Mouse (Mus musculus): Measurements from ENCODE around the gene Timm10. TPM values are rescaled to one million over a fixed set of nuclear protein-coding genes. Genes with fewer than 3 reads are reported as not detected.

Timm10 gene
- polyA plus RNA-seq, 1 experiment = 28.5 TPM

DNA sequence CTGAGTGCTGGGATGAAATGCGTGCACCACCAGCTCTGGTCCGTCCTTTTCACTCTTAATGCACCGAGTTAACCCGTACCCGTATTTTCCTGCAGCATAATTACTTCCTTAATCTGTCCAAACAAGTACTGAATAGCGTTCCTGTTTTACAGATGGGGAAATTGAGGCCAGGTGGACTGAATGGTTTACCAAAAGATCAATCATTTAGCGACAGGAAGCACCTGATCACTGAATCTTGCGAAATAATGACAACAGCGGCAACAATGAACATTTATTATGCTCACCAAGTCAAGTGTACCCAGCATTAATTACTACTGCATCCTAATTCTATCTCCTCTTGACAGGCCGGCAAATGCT is 11.8 kb downstream of the Timm10 start, which contains the start of gene Slc43a1:
TSS of gene Slc43a1 (plus strand) at position 258 of the 357 bp plus-strand sequence.
- peaks cover 16% of the 10 kb centered on the region for H3K4me1 ChIP-seq (ENCODE audit: control insufficient read depth, insufficient read depth, low read length)

DNA sequence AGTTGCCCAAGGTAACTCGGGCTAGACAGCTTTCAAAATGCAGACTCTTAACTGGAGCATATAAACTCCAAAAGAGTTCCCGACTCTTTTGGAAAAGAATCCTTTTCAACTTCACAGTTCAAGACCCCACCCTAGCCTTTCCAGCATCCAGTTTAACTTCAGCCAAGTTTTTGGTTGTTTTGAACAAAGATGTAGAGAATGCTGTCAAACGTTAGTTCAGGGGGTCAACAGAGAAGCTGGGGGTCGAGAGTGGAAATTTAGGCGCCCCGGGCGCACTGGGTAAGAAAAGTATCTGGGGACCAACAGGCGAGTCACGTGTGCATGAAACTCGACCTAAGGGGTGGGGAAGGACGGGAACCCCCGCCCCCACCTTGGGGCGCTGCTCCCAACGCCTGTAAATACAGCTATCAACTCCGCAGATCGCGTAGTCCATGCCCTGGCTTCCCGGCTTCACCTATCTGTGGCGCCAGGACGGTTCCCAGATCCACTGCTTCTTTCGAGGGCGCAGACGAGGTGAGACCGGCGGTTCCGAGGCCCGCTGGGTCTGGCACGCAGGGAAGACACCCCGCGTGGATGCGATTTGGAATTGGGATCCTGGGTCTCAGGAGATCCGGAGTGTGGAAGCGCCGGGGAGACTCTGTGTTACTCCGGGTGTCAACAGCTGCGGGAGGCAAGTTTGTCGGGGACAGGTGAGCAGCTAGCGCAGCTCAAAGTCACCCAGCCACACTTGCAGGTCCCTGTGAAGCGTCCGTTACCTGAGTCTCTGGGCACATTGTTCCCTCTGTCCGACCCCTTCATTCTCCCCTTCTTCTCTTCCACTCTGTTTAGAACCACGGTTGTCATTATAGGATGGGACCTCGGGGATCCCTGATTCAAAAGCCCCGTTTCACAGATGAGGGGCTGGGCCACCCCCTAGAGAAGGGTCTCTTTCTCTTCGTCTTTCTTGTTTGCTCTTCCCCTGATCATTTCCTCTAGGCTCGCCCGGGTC is 12.5 kb downstream of the Timm10 start:
- no peak overlapping the region for H3K27ac ChIP-seq (ENCODE audit: control insufficient read depth, insufficient read depth, low read depth, low read length)
- peaks cover 16% of the 10 kb centered on the region for H3K4me1 ChIP-seq (ENCODE audit: control insufficient read depth, insufficient read depth, low read length)
- no peaks in the 10 kb centered on the region for H3K27me3 ChIP-seq (ENCODE audit: control insufficient read depth, insufficient read depth, low read length)
- no peaks in the 10 kb centered on the region for H3K36me3 ChIP-seq (ENCODE audit: control insufficient read depth, insufficient read depth, low read length)
- TF ChIP-seq CTCF (IDR thresholded peaks at IDR 0.05; ENCODE audit: control insufficient read depth, insufficient read depth, insufficient replicate concordance, low read depth, low read length) (no peak), POLR2A (IDR thresholded peaks at IDR 0.05; ENCODE audit: control insufficient read depth, low read depth, low read length) (no peak)
- H3K4me3 ChIP-seq (ENCODE audit: control insufficient read depth, low read depth, low read length) = peak overlapping the region; percentile 76

More for the DNA sequence above, 11.8 kb downstream of the Timm10 start, which contains the start of gene Slc43a1:
- Histone ChIP-seq H3K4me3 (ENCODE audit: control insufficient read depth, low read depth, low read length) (peak within 1 kb of the TSS; percentile 33), H3K27me3 (ENCODE audit: control insufficient read depth, insufficient read depth, low read length) (no peaks in the 10 kb centered on the region), H3K36me3 (ENCODE audit: control insufficient read depth, insufficient read depth, low read length) (no peaks in the 10 kb centered on the region), H3K27ac (ENCODE audit: control insufficient read depth, insufficient read depth, low read depth, low read length) (no peak within 1 kb of the TSS)
- TF ChIP-seq CTCF (IDR thresholded peaks at IDR 0.05; ENCODE audit: control insufficient read depth, insufficient read depth, insufficient replicate concordance, low read depth, low read length) (no peak), POLR2A (IDR thresholded peaks at IDR 0.05; ENCODE audit: control insufficient read depth, low read depth, low read length) (no peak)

DNA sequence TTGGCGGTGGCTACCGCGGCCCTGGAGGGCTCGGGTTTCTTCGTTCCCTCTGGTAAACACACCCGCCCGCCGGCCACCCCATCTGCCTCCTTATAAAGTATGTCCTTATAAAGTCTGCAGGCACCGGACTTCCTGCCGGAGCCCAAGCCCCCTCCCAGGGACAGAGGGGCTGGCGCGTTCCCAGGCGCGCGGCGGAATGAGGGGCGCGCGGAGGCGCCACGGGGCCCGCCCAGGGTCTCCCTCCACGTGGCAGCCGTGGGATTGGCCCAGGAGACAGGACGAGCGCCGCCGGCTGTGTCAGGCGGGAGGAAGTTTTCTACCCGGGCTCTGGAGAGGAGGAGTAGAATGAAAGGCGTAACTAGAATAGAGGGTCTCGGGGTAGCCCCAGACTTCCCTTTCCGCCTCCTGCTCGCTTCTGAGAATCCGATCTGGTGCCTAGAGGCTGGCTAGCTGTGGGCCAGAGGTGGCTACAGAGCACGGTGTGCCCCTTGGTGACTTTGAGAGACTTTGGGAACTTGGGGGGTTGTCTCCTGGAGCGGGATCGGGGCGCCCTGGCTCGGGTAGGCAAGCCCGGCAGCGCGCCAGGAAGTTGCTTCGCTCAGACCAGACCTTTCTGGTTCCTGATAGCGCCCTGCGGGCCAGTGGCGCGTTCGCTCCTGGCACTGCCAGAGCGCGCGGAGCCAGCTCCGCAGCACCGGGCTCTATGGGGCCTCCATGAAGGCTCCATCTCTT is 13.4 kb downstream of the Timm10 start:
- H3K27ac ChIP-seq (ENCODE audit: control insufficient read depth, insufficient read depth, low read depth, low read length) = no peak overlapping the region
- H3K4me3 ChIP-seq (ENCODE audit: control insufficient read depth, low read depth, low read length) = peak overlapping the region; percentile 76

DNA sequence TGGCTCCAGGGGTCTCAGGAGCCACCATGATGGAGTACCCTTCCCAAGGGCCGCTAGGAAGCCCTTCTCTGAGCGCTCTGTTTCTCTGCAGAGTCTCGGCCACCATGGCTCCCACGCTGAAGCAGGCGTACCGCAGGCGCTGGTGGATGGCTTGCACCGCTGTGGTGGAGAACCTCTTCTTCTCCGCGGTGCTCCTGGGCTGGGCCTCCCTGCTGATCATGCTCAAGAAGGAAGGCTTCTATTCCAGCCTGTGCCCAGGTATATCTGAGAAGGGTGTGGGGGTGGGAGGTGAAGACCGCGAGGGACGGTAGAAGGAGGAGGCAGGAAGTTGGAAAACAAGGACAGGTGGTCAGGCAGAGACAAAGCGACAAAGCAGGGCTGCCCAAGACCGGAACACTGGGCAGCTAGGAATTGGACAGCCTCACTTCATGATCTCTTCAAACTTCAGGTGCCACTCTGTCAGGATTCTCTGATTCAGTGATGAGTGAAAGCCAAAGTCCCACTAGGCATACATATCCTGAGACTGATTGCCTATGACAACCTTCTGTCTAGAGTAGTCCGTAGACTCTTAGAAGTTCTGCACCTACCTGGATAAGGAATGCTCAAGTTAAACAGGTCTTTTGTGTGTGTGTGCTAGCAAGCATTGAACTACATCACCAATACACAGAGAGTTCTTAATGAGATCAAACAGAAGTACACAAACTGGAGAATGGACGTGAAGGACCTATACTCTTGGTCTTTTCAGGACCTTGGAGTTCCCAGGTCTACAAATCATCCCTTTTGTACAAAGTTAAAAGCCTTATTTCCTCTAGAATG is 14.2 kb downstream of the Timm10 start:
- Histone ChIP-seq H3K27me3 (ENCODE audit: control insufficient read depth, insufficient read depth, low read length) (no peaks in the 10 kb centered on the region), H3K36me3 (ENCODE audit: control insufficient read depth, insufficient read depth, low read length) (no peaks in the 10 kb centered on the region), H3K4me1 (ENCODE audit: control insufficient read depth, insufficient read depth, low read length) (peaks cover 16% of the 10 kb centered on the region), H3K4me3 (ENCODE audit: control insufficient read depth, low read depth, low read length) (peak overlapping the region; percentile 76), H3K27ac (ENCODE audit: control insufficient read depth, insufficient read depth, low read depth, low read length) (no peak overlapping the region)
- TF ChIP-seq POLR2A (IDR thresholded peaks at IDR 0.05; ENCODE audit: control insufficient read depth, low read depth, low read length) (no peak), CTCF (IDR thresholded peaks at IDR 0.05; ENCODE audit: control insufficient read depth, insufficient read depth, insufficient replicate concordance, low read depth, low read length) (no peak)

More for the DNA sequence above, 13.4 kb downstream of the Timm10 start:
- Histone ChIP-seq H3K36me3 (ENCODE audit: control insufficient read depth, insufficient read depth, low read length) (no peaks in the 10 kb centered on the region), H3K27me3 (ENCODE audit: control insufficient read depth, insufficient read depth, low read length) (no peaks in the 10 kb centered on the region), H3K4me1 (ENCODE audit: control insufficient read depth, insufficient read depth, low read length) (peaks cover 16% of the 10 kb centered on the region)
- TF ChIP-seq CTCF (IDR thresholded peaks at IDR 0.05; ENCODE audit: control insufficient read depth, insufficient read depth, insufficient replicate concordance, low read depth, low read length) (no peak), POLR2A (IDR thresholded peaks at IDR 0.05; ENCODE audit: control insufficient read depth, low read depth, low read length) (no peak)

DNA sequence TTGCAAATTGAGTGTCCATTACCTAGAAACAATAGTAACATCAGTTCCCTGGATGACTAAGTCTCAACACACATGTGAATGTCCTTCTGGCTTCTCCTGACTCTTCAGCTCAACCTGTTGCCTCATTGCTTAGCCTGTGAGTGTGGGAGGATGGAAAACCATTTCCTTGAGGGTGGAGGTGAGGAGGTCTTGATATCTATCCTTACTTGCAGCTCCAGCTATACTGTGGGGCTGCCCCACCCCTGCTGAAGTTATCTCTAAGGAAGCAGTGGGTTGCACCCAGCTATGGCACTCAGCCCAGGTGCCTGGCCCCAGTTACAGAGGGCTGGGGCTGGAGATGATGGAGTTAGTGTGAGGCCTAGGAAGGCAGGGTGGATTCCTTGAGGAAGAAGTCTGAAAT is 15.1 kb downstream of the Timm10 start:
- Histone ChIP-seq H3K36me3 (ENCODE audit: control insufficient read depth, insufficient read depth, low read length) (no peaks in the 10 kb centered on the region), H3K4me1 (ENCODE audit: control insufficient read depth, insufficient read depth, low read length) (peaks cover 16% of the 10 kb centered on the region), H3K4me3 (ENCODE audit: control insufficient read depth, low read depth, low read length) (no peak overlapping the region), H3K27ac (ENCODE audit: control insufficient read depth, insufficient read depth, low read depth, low read length) (no peak overlapping the region), H3K27me3 (ENCODE audit: control insufficient read depth, insufficient read depth, low read length) (no peaks in the 10 kb centered on the region)
- TF ChIP-seq POLR2A (IDR thresholded peaks at IDR 0.05; ENCODE audit: control insufficient read depth, low read depth, low read length) (no peak), CTCF (IDR thresholded peaks at IDR 0.05; ENCODE audit: control insufficient read depth, insufficient read depth, insufficient replicate concordance, low read depth, low read length) (no peak)

DNA sequence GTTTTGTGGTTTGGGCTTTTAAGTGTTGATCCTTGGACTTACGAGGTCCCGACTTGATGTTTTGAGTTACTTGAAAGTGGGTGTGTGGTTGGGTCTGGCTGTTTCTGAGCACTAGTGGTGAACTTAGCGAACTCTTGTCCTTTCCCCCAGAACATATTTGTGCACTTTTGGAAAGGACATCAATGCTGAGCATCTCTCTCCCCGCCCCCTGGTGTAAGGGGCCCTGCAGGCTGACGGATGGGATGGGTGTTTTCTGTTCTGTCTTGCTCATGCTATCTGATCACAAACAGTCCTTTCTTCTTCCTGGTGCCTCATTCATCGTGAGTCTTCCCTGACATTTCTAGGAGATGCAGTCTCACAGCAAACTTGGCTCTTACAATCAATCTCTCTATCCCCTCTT is 16.9 kb downstream of the Timm10 start:
- H3K27me3 ChIP-seq (ENCODE audit: control insufficient read depth, insufficient read depth, low read length) = no peaks in the 10 kb centered on the region
- no peaks in the 10 kb centered on the region for H3K36me3 ChIP-seq (ENCODE audit: control insufficient read depth, insufficient read depth, low read length)
- no peak overlapping the region for H3K27ac ChIP-seq (ENCODE audit: control insufficient read depth, insufficient read depth, low read depth, low read length)
- TF ChIP-seq POLR2A (IDR thresholded peaks at IDR 0.05; ENCODE audit: control insufficient read depth, low read depth, low read length) = no peak
- TF ChIP-seq CTCF (IDR thresholded peaks at IDR 0.05; ENCODE audit: control insufficient read depth, insufficient read depth, insufficient replicate concordance, low read depth, low read length) = no peak
- no peak overlapping the region for H3K4me3 ChIP-seq (ENCODE audit: control insufficient read depth, low read depth, low read length)
- peaks cover 16% of the 10 kb centered on the region for H3K4me1 ChIP-seq (ENCODE audit: control insufficient read depth, insufficient read depth, low read length)

Data from testis, adult 2 months (tissue).